Mouse (Mus musculus) hindbrain, postnatal 0 days (tissue): Measurements from ENCODE around the gene Kcng3. TPM values are rescaled to one million over a fixed set of nuclear protein-coding genes. Genes with fewer than 3 reads are reported as not detected.

Source experiments
- ATAC-seq: fragments of 200-750 bp; cut with Nextera tagmentation; 2 replicates; pipeline ENCODE4 v1.8.0; 2017; ENCODE audit warnings: mild to moderate bottlenecking, moderate TSS enrichment, moderate library complexity
- DNase-seq: peaks from one replicate; pipeline ENCODE4 v3.0.0-alpha.2; 2015; ENCODE audit warnings: low spot score
- H3K27ac ChIP-seq: fragments of 300-500 bp; sonication (generic); 2 replicates; pipeline ENCODE4 v1.5.1; 2014; ENCODE audit warnings: mild to moderate bottlenecking
- H3K27me3 ChIP-seq: fragments of 300-500 bp; sonication (generic); 2 replicates; pipeline ENCODE4 v1.6.1; 2014; ENCODE audit warnings: low read length, mixed read lengths; ENCODE audit not compliant: insufficient read depth
- H3K36me3 ChIP-seq: fragments of 300-500 bp; sonication (generic); 2 replicates; pipeline ENCODE4 v1.6.1; 2014; ENCODE audit warnings: low read length, mixed read lengths; ENCODE audit not compliant: insufficient read depth
- H3K4me1 ChIP-seq: fragments of 300-500 bp; sonication (generic); 2 replicates; pipeline ENCODE4 v1.6.1; 2014; ENCODE audit warnings: antibody characterized with exemption, low read length, mixed read lengths; ENCODE audit not compliant: insufficient read depth
- H3K4me2 ChIP-seq: fragments of 300-500 bp; sonication (generic); 2 replicates; pipeline ENCODE4 v1.6.1; 2014; ENCODE audit warnings: low read depth, mild to moderate bottlenecking, low read length, moderate library complexity, mixed read lengths
- H3K4me3 ChIP-seq: fragments of 300-500 bp; sonication (generic); 2 replicates; pipeline ENCODE4 v1.5.1; 2014; ENCODE audit warnings: low read length
- H3K9ac ChIP-seq: fragments of 300-500 bp; sonication (generic); replicated peaks from 2 replicates; pipeline ENCODE4 v1.6.1; 2014; ENCODE audit warnings: mild to moderate bottlenecking, low read length, moderate library complexity, mixed read lengths
- H3K9me3 ChIP-seq: fragments of 300-500 bp; sonication (generic); 2 replicates; pipeline ENCODE4 v1.6.1; 2016; ENCODE audit warnings: low read length, mixed read lengths
- CTCF ChIP-seq: IDR thresholded peaks from 2 replicates; pipeline ENCODE4 v1.5.1; 2016; ENCODE audit warnings: antibody characterized with exemption, control low read depth, low read depth
- WGBS: fragments of 180-500 bp; shearing (Covaris S2); extraction: QIAGEN DNeasy Blood & Tissue Kit; methylation state at CpG from one replicate; pipeline ENCODE4 v1.1.7; 2014; 5-methylcytosine and 5-hydroxymethylcytosine counted together
- polyA plus RNA-seq: library from polyadenylated mRNA; unstranded; fragments of >200 nt; fragmentation: Nextera tagmentation; extraction: Ambion mirVana; gene quantifications from 2 replicates; pipeline ENCODE4 v1.2.1, GENCODE M21; 2015
- total RNA-seq: library from RNA; depleted of rRNA; stranded (reverse); fragments of >200 nt; gene quantifications from 2 replicates; pipeline ENCODE4 v1.2.3, GENCODE M21; 2014

Kcng3 gene
- total and polyA plus RNA-seq, 2 experiments from 2014 or later: 0.06 to 2.2 TPM

GRCm38 (mm10) chr17:83630787-83631678 is 662 bp downstream of the Kcng3 start:
- H3K4me2 ChIP-seq: peak overlapping the region; percentile 74
- H3K4me3 ChIP-seq: peak overlapping the region; percentile 51
- peak; percentile 63 for DNase-seq
- WGBS: 2% methylated on average over 101 of the region's 109 CpGs
- TF ChIP-seq CTCF: no peak
- peak overlapping the region; percentile 37; the same call in 1 of the 2 replicates for H3K9ac ChIP-seq
- peak; percentile 46 for ATAC-seq
- H3K4me1 ChIP-seq: no peaks in the 10 kb centered on the region; the same call in 1 of the 2 replicates
- H3K9me3 ChIP-seq: no peaks in the 10 kb centered on the region
- H3K27ac ChIP-seq: no peak overlapping the region
- peaks cover 34% of the 10 kb centered on the region for H3K27me3 ChIP-seq
- no peaks in the 10 kb centered on the region for H3K36me3 ChIP-seq

GRCm38 (mm10) chr17:83613907-83614306 is 17.8 kb downstream of the Kcng3 start:
- H3K4me1 ChIP-seq: no peaks in the 10 kb centered on the region
- no peaks in the 10 kb centered on the region for H3K36me3 ChIP-seq
- ATAC-seq: no peak
- no peaks in the 10 kb centered on the region for H3K27me3 ChIP-seq
- no peak for TF ChIP-seq CTCF
- peak overlapping the region; percentile 40 for H3K4me2 ChIP-seq
- peak overlapping the region; percentile 30; the same call in 1 of the 2 replicates for H3K9ac ChIP-seq
- DNase-seq: peak; percentile 28
- H3K27ac ChIP-seq: peak overlapping the region; percentile 20; the same call in 1 of the 2 replicates
- WGBS: 35% methylated on average over 11 of the region's 11 CpGs
- H3K9me3 ChIP-seq: no peaks in the 10 kb centered on the region
- no peak overlapping the region for H3K4me3 ChIP-seq

GRCm38 (mm10) chr17:83609532-83609931 is 22.2 kb downstream of the Kcng3 start:
- Histone ChIP-seq H3K27me3 (no peaks in the 10 kb centered on the region), H3K9me3 (no peaks in the 10 kb centered on the region), H3K4me2 (no peak overlapping the region), H3K36me3 (no peaks in the 10 kb centered on the region), H3K27ac (no peak overlapping the region), H3K4me1 (no peaks in the 10 kb centered on the region), H3K9ac (no peak overlapping the region), H3K4me3 (no peak overlapping the region)
- DNase-seq: no peak
- no peak for TF ChIP-seq CTCF
- ATAC-seq: no peak
- 72% methylated on average over 4 of the region's 4 CpGs for WGBS

- H3K4me3 ChIP-seq: no peak overlapping the region
- WGBS: 85% methylated on average over 12 of the region's 12 CpGs
- H3K9me3 ChIP-seq: no peaks in the 10 kb centered on the region
- H3K9ac ChIP-seq: no peak overlapping the region
- TF ChIP-seq CTCF: no peak
- no peak overlapping the region for H3K27ac ChIP-seq
- H3K4me2 ChIP-seq: no peak overlapping the region
- H3K4me1 ChIP-seq: no peaks in the 10 kb centered on the region
- H3K36me3 ChIP-seq: no peaks in the 10 kb centered on the region
- DNase-seq: no peak
- no peaks in the 10 kb centered on the region for H3K27me3 ChIP-seq
- ATAC-seq: no peak
Measured at GRCm38 (mm10) chr17:83600976-83601375, 30.7 kb downstream of the Kcng3 start.

GRCm38 (mm10) chr17:83595966-83596365 is 35.7 kb downstream of the Kcng3 start:
- no peak overlapping the region for H3K9ac ChIP-seq
- H3K27ac ChIP-seq: no peak overlapping the region
- no peaks in the 10 kb centered on the region for H3K9me3 ChIP-seq
- ATAC-seq: no peak
- 75% methylated on average over 7 of the region's 7 CpGs for WGBS
- no peak overlapping the region for H3K4me3 ChIP-seq
- no peaks in the 10 kb centered on the region for H3K36me3 ChIP-seq
- TF ChIP-seq CTCF: no peak
- H3K4me2 ChIP-seq: no peak overlapping the region
- H3K4me1 ChIP-seq: no peaks in the 10 kb centered on the region
- no peak for DNase-seq
- no peaks in the 10 kb centered on the region for H3K27me3 ChIP-seq

GRCm38 (mm10) chr17:83594526-83594925 is 37.2 kb downstream of the Kcng3 start:
- DNase-seq (no peak), ATAC-seq (no peak)
- Histone ChIP-seq H3K4me3 (no peak overlapping the region), H3K4me1 (no peaks in the 10 kb centered on the region), H3K9me3 (no peaks in the 10 kb centered on the region), H3K36me3 (no peaks in the 10 kb centered on the region), H3K27ac (no peak overlapping the region), H3K9ac (no peak overlapping the region), H3K4me2 (no peak overlapping the region), H3K27me3 (no peaks in the 10 kb centered on the region)
- 81% methylated on average over 8 of the region's 8 CpGs for WGBS
- no peak for TF ChIP-seq CTCF

- Histone ChIP-seq H3K27ac (no peak overlapping the region), H3K36me3 (no peaks in the 10 kb centered on the region), H3K9me3 (no peaks in the 10 kb centered on the region), H3K9ac (no peak overlapping the region), H3K27me3 (no peaks in the 10 kb centered on the region), H3K4me3 (no peak overlapping the region), H3K4me2 (no peak overlapping the region), H3K4me1 (no peaks in the 10 kb centered on the region)
- DNase-seq (peak; percentile 35), ATAC-seq (no peak)
- WGBS: 64% methylated on average over 10 of the region's 10 CpGs
- no peak for TF ChIP-seq CTCF
Measured at GRCm38 (mm10) chr17:83593396-83593795, 38.3 kb downstream of the Kcng3 start.
